Mouse (Mus musculus) C2C12 (cell line): ENCODE measurements around the gene Galnt16. TPM values are rescaled to one million over a fixed set of nuclear protein-coding genes. Genes with fewer than 3 reads are reported as not detected.

Experiments
- H3K27me3 ChIP-seq: one replicate; pipeline ENCODE4 v1.6.1; 2011; ENCODE audit not compliant: control insufficient read depth, insufficient read depth, insufficient read length
- H3K36me3 ChIP-seq: one replicate; pipeline ENCODE4 v1.6.1; 2011; ENCODE audit not compliant: control insufficient read depth, insufficient read depth
- H3K4me3 ChIP-seq: one replicate; pipeline ENCODE4 v1.5.1; 2011; ENCODE audit warnings: mild to moderate bottlenecking, control low read depth; ENCODE audit not compliant: poor library complexity, insufficient read depth, severe bottlenecking
- H3K79me2 ChIP-seq: one replicate; pipeline ENCODE4 v1.6.1; 2011; ENCODE audit not compliant: control insufficient read depth, insufficient read depth
- H3K79me3 ChIP-seq: one replicate; pipeline ENCODE4 v1.6.1; 2011; ENCODE audit warnings: low read depth, control low read depth
- H3ac ChIP-seq: one replicate; pipeline ENCODE3; 2011; ENCODE audit warnings: low read depth; ENCODE audit not compliant: control insufficient read depth, insufficient read length
- CEBPB ChIP-seq: IDR thresholded peaks from one replicate; pipeline ENCODE4 v1.6.1; 2011; ENCODE audit warnings: low read depth, mild to moderate bottlenecking, control low read depth, moderate library complexity
- CTCF ChIP-seq: IDR thresholded peaks from one replicate; pipeline ENCODE4 v1.5.1; 2011; ENCODE audit not compliant: control insufficient read depth, insufficient read depth, insufficient read length
- FOSL1 ChIP-seq: IDR thresholded peaks from one replicate; pipeline ENCODE4 v1.8.0; 2011; ENCODE audit warnings: mild to moderate bottlenecking, low read length; ENCODE audit not compliant: poor library complexity, insufficient read depth, severe bottlenecking
- MAX ChIP-seq: IDR thresholded peaks from one replicate; pipeline ENCODE4 v1.6.1; 2011; ENCODE audit warnings: mild to moderate bottlenecking, control low read depth
- MYOD1 ChIP-seq: IDR thresholded peaks from one replicate; pipeline ENCODE4 v1.6.1; 2011; ENCODE audit warnings: low read depth; ENCODE audit not compliant: control insufficient read depth, insufficient read length
- MYOG ChIP-seq: IDR thresholded peaks from one replicate; pipeline ENCODE4 v1.6.1; 2011; ENCODE audit not compliant: control insufficient read depth, insufficient read length; ENCODE audit errors: extremely low read depth
- USF1 ChIP-seq: IDR thresholded peaks from one replicate; pipeline ENCODE4 v1.6.1; 2011; ENCODE audit warnings: low read depth, mild to moderate bottlenecking, control low read depth, moderate library complexity
- polyA plus RNA-seq: library from polyadenylated mRNA; unstranded; fragments of >200 nt; fragmentation: generic; extraction: Trizol; gene quantifications from one replicate; pipeline ENCODE4 v1.2.1, GENCODE M21; 2012; ENCODE audit warnings: missing spikeins

Gene Galnt16
- polyA plus RNA-seq, 1 experiment, result not detected

GRCm38 (mm10) chr12:80527727-80528389 is 9.8 kb downstream of the Galnt16 start:
- Histone ChIP-seq H3K79me2 (no peaks in the 10 kb centered on the region), H3ac (no peak overlapping the region), H3K36me3 (no peaks in the 10 kb centered on the region), H3K79me3 (no peaks in the 10 kb centered on the region), H3K27me3 (peaks cover 57% of the 10 kb centered on the region), H3K4me3 (no peak overlapping the region)
- TF ChIP-seq MYOD1 (no peak), MAX (no peak), MYOG (no peak), CTCF (no peak)

- H3K36me3 ChIP-seq, result no peaks in the 10 kb centered on the region
- TF ChIP-seq USF1 (no peak), CTCF (no peak)
- no peaks in the 10 kb centered on the region for H3K79me3 ChIP-seq
- H3ac ChIP-seq, result no peak overlapping the region
- H3K4me3 ChIP-seq, result no peak overlapping the region
- no peaks in the 10 kb centered on the region for H3K79me2 ChIP-seq
- H3K27me3 ChIP-seq, result peaks cover 59% of the 10 kb centered on the region
Observed at GRCm38 (mm10) chr12:80530052-80530451, 12.0 kb downstream of the Galnt16 start.

- Histone ChIP-seq H3K79me3 (no peaks in the 10 kb centered on the region), H3ac (no peak overlapping the region), H3K36me3 (no peaks in the 10 kb centered on the region), H3K4me3 (no peak overlapping the region), H3K27me3 (peaks cover 59% of the 10 kb centered on the region), H3K79me2 (no peaks in the 10 kb centered on the region)
- no peak for TF ChIP-seq FOSL1
- no peak for TF ChIP-seq MYOD1
- no peak for TF ChIP-seq CTCF
- TF ChIP-seq CEBPB, result no peak
- no peak for TF ChIP-seq MYOG
- no peak for TF ChIP-seq MAX
- TF ChIP-seq USF1, result no peak
Observed at GRCm38 (mm10) chr12:80530630-80531029, 12.6 kb downstream of the Galnt16 start.

- H3K36me3 ChIP-seq, result no peaks in the 10 kb centered on the region
- H3K27me3 ChIP-seq, result peaks cover 56% of the 10 kb centered on the region
- H3ac ChIP-seq, result no peak overlapping the region
- TF ChIP-seq CTCF (no peak), MYOD1 (no peak), MAX (no peak), MYOG (no peak), USF1 (no peak), CEBPB (no peak), FOSL1 (no peak)
- H3K4me3 ChIP-seq, result no peak overlapping the region
- H3K79me2 ChIP-seq, result no peaks in the 10 kb centered on the region
- no peaks in the 10 kb centered on the region for H3K79me3 ChIP-seq
Observed at GRCm38 (mm10) chr12:80531585-80531984, 13.5 kb downstream of the Galnt16 start.

- Histone ChIP-seq H3K4me3 (no peak overlapping the region), H3K79me3 (no peaks in the 10 kb centered on the region), H3K27me3 (peaks cover 60% of the 10 kb centered on the region)
Observed at GRCm38 (mm10) chr12:80533876-80534275, 15.8 kb downstream of the Galnt16 start.

GRCm38 (mm10) chr12:80537313-80537712 is 19.2 kb downstream of the Galnt16 start:
- TF ChIP-seq MYOD1 (no peak), MYOG (no peak), MAX (no peak), FOSL1 (no peak), CTCF (no peak), CEBPB (no peak), USF1 (no peak)
- no peaks in the 10 kb centered on the region for H3K79me3 ChIP-seq
- no peak overlapping the region for H3K4me3 ChIP-seq
- peaks cover 44% of the 10 kb centered on the region for H3K27me3 ChIP-seq
- no peaks in the 10 kb centered on the region for H3K36me3 ChIP-seq
- no peak overlapping the region for H3ac ChIP-seq
- H3K79me2 ChIP-seq, result no peaks in the 10 kb centered on the region

More at GRCm38 (mm10) chr12:80533876-80534275, 15.8 kb downstream of the Galnt16 start:
- no peak for TF ChIP-seq MYOG
- no peak for TF ChIP-seq FOSL1
- no peak for TF ChIP-seq MYOD1
- no peak for TF ChIP-seq CTCF
- TF ChIP-seq MAX, result no peak
- no peak for TF ChIP-seq CEBPB
- TF ChIP-seq USF1, result no peak
- H3ac ChIP-seq, result no peak overlapping the region
- no peaks in the 10 kb centered on the region for H3K79me2 ChIP-seq
- H3K36me3 ChIP-seq, result no peaks in the 10 kb centered on the region
